Mouse (Mus musculus) forebrain, postnatal 0 days (tissue): ENCODE data around the gene Parg. TPM values are rescaled to one million over a fixed set of nuclear protein-coding genes. Genes with fewer than 3 reads are reported as not detected.

Experiments
- ATAC-seq: fragments of 200-750 bp; cut with Nextera tagmentation; 2 replicates; pipeline ENCODE4 v1.8.0; 2017; ENCODE audit warnings: mild to moderate bottlenecking, moderate library complexity
- DNase-seq: peaks from one replicate; pipeline ENCODE4 v3.0.0-alpha.2; 2015
- H3K27ac ChIP-seq: fragments of 300-500 bp; sonication (generic); 2 replicates; pipeline ENCODE4 v1.5.1; 2014; ENCODE audit warnings: low read depth, mild to moderate bottlenecking, antibody characterized with exemption, low read length, moderate library complexity, mixed read lengths
- H3K27me3 ChIP-seq: fragments of 300-500 bp; sonication (generic); 2 replicates; pipeline ENCODE4 v1.6.1; 2014; ENCODE audit warnings: mild to moderate bottlenecking, low read length, mixed read lengths; ENCODE audit not compliant: insufficient read depth
- H3K36me3 ChIP-seq: fragments of 300-500 bp; sonication (generic); 2 replicates; pipeline ENCODE4 v1.6.1; 2014; ENCODE audit warnings: mild to moderate bottlenecking, moderate library complexity; ENCODE audit not compliant: insufficient read depth
- H3K4me1 ChIP-seq: fragments of 300-500 bp; sonication (generic); 2 replicates; pipeline ENCODE4 v1.6.1; 2014; ENCODE audit warnings: antibody characterized with exemption; ENCODE audit not compliant: insufficient read depth
- H3K4me2 ChIP-seq: fragments of 300-500 bp; sonication (generic); 2 replicates; pipeline ENCODE4 v1.6.1; 2014; ENCODE audit warnings: low read depth, mild to moderate bottlenecking, moderate library complexity
- H3K4me3 ChIP-seq: fragments of 300-500 bp; sonication (generic); 2 replicates; pipeline ENCODE4 v1.5.1; 2014; ENCODE audit warnings: low read depth, low read length, mixed read lengths
- H3K9ac ChIP-seq: fragments of 300-500 bp; sonication (generic); 2 replicates; pipeline ENCODE4 v1.6.1; 2014; ENCODE audit warnings: mild to moderate bottlenecking
- H3K9me3 ChIP-seq: fragments of 300-500 bp; sonication (generic); 2 replicates; pipeline ENCODE4 v1.6.1; 2016; ENCODE audit warnings: low read length
- CTCF ChIP-seq: sonication (generic); IDR thresholded peaks from 2 replicates; pipeline ENCODE4 v1.5.1; 2016; ENCODE audit warnings: antibody characterized with exemption, control low read depth, low read depth
- WGBS: fragments of 180-500 bp; shearing (Covaris S2); extraction: QIAGEN DNeasy Blood & Tissue Kit; methylation state at CpG from one replicate; pipeline ENCODE4 v1.1.7; 2014; 5-methylcytosine and 5-hydroxymethylcytosine counted together
- polyA plus RNA-seq: library from polyadenylated mRNA; unstranded; fragments of >200 nt; fragmentation: Nextera tagmentation; extraction: Ambion mirVana; gene quantifications from 2 replicates; pipeline ENCODE4 v1.2.1, GENCODE M21; 2015
- total RNA-seq: library from RNA; depleted of rRNA; stranded (reverse); fragments of >200 nt; gene quantifications from 2 replicates; pipeline ENCODE4 v1.2.3, GENCODE M21; 2014; rRNA removed

Parg gene
- total RNA-seq (46.9 and 56.0 TPM in 2 replicates), polyA plus RNA-seq (27.8 and 28.9 TPM in 2 replicates)

GRCm38 (mm10) chr14:32201791-32202451 lies at the start of gene Parg, which contains the start of gene Timm23:
Gene Parg, plus strand, starts transcription at chr14:32201949.
Gene Timm23, minus strand, starts transcription at chr14:32201898.
- peak within 1 kb of the TSS; percentile 76 for H3K4me2 ChIP-seq

GRCm38 (mm10) chr14:32152243-32152965 lies 49.3 kb upstream of the Parg start:
- Histone ChIP-seq H3K36me3 (no peaks in the 10 kb centered on the region), H3K4me2 (no peak overlapping the region), H3K4me1 (no peaks in the 10 kb centered on the region), H3K9me3 (0 out of 2 replicates have a peak, but pooled peaks cover 4% of the 10 kb centered on the region), H3K27ac (no peak overlapping the region), H3K4me3 (no peak overlapping the region), H3K27me3 (no peaks in the 10 kb centered on the region), H3K9ac (no peak overlapping the region)
- ATAC-seq (no peak), DNase-seq (no peak)
- WGBS = 89% methylated on average over 18 of the region's 18 CpGs
- TF ChIP-seq CTCF = no peak

More at GRCm38 (mm10) chr14:32201791-32202451, at the start of gene Parg, which contains the start of gene Timm23:
- Histone ChIP-seq H3K36me3 (peaks cover 13% of the 10 kb centered on the region), H3K27me3 (no peaks in the 10 kb centered on the region), H3K4me3 (peak within 1 kb of the TSS; percentile 86), H3K27ac (peak within 1 kb of the TSS; percentile 80), H3K9ac (peak within 1 kb of the TSS; percentile 85), H3K4me1 (peaks cover 15% of the 10 kb centered on the region), H3K9me3 (no peaks in the 10 kb centered on the region)
- no peak for TF ChIP-seq CTCF
- 2% methylated on average over 68 of the region's 77 CpGs for WGBS
- DNase-seq (peak; percentile 91), ATAC-seq (peak; percentile 99)

- Histone ChIP-seq H3K27ac (no peak overlapping the region), H3K27me3 (no peaks in the 10 kb centered on the region), H3K4me3 (no peak overlapping the region), H3K4me1 (no peaks in the 10 kb centered on the region), H3K36me3 (no peaks in the 10 kb centered on the region), H3K4me2 (no peak overlapping the region), H3K9me3 (0 out of 2 replicates have a peak, but pooled peaks cover under 1% of the 10 kb centered on the region), H3K9ac (no peak overlapping the region)
- WGBS = 95% methylated on average over 2 of the region's 2 CpGs
- no peak for TF ChIP-seq CTCF
- ATAC-seq = no peak
- no peak for DNase-seq
Measured at GRCm38 (mm10) chr14:32153156-32153555, 48.6 kb upstream of the Parg start.

GRCm38 (mm10) chr14:32154758-32155157 lies 47.0 kb upstream of the Parg start:
- Histone ChIP-seq H3K9ac (no peak overlapping the region), H3K36me3 (no peaks in the 10 kb centered on the region), H3K9me3 (no peaks in the 10 kb centered on the region), H3K27ac (no peak overlapping the region), H3K4me2 (no peak overlapping the region), H3K4me1 (no peaks in the 10 kb centered on the region), H3K27me3 (no peaks in the 10 kb centered on the region), H3K4me3 (no peak overlapping the region)
- WGBS = 89% methylated on average over 6 of the region's 6 CpGs
- no peak for ATAC-seq
- TF ChIP-seq CTCF = no peak
- no peak for DNase-seq

- H3K27me3 ChIP-seq = no peaks in the 10 kb centered on the region
- no peaks in the 10 kb centered on the region for H3K36me3 ChIP-seq
- no peak for TF ChIP-seq CTCF
- peak overlapping the region; percentile 97 for H3K4me3 ChIP-seq
- peak overlapping the region; percentile 98 for H3K9ac ChIP-seq
- H3K27ac ChIP-seq = peak overlapping the region; percentile 68; the same call in 1 of the 2 replicates
- H3K4me1 ChIP-seq = peaks cover 9% of the 10 kb centered on the region
- H3K4me2 ChIP-seq = peak overlapping the region; percentile 43
- DNase-seq (no peak), ATAC-seq (peak; percentile 9; the same call in 1 of the 2 replicates)
- 32% methylated on average over 4 of the region's 4 CpGs for WGBS
- H3K9me3 ChIP-seq = no peaks in the 10 kb centered on the region
Measured at GRCm38 (mm10) chr14:32159150-32159670, 42.5 kb upstream of the Parg start.

GRCm38 (mm10) chr14:32159690-32160246 lies 42.0 kb upstream of the Parg start, which contains the start of gene Ncoa4:
Gene Ncoa4, plus strand, starts transcription at chr14:32159865.
- Histone ChIP-seq H3K27me3 (no peaks in the 10 kb centered on the region), H3K4me2 (peak within 1 kb of the TSS; percentile 89), H3K36me3 (no peaks in the 10 kb centered on the region), H3K4me3 (peak within 1 kb of the TSS; percentile 97), H3K4me1 (peaks cover 9% of the 10 kb centered on the region), H3K27ac (peak within 1 kb of the TSS; percentile 84), H3K9ac (peak within 1 kb of the TSS; percentile 98), H3K9me3 (no peaks in the 10 kb centered on the region)
- DNase-seq = peak; percentile 99
- WGBS = 1% methylated on average over 40 of the region's 40 CpGs
- ATAC-seq = peak; percentile 100
- peak; percentile 35; the same call in 1 of the 2 replicates for TF ChIP-seq CTCF
